Mouse (Mus musculus) neural tube, embryonic 14.5 days (tissue): ENCODE results near the gene Ascl2. TPM values are rescaled to one million over a fixed set of nuclear protein-coding genes. Genes with fewer than 3 reads are reported as not detected.

Source experiments
- ATAC-seq: fragments of 200-750 bp; cut with Nextera tagmentation; 2 replicates; pipeline ENCODE4 v1.8.0; 2017; ENCODE audit warnings: low read depth, mild to moderate bottlenecking, moderate TSS enrichment, moderate library complexity
- H3K27ac ChIP-seq: fragments of 300-500 bp; sonication (generic); 2 replicates; pipeline ENCODE4 v1.5.1; 2014; ENCODE audit warnings: low read depth, mild to moderate bottlenecking, control low read depth, low read length, moderate library complexity, mixed read lengths
- H3K27me3 ChIP-seq: fragments of 300-500 bp; sonication (generic); 2 replicates; pipeline ENCODE4 v1.6.1; 2014; ENCODE audit warnings: low read length; ENCODE audit not compliant: control insufficient read depth, insufficient read depth
- H3K36me3 ChIP-seq: fragments of 300-500 bp; sonication (generic); 2 replicates; pipeline ENCODE4 v1.6.1; 2014; ENCODE audit warnings: low read length, mixed read lengths; ENCODE audit not compliant: control insufficient read depth, insufficient read depth
- H3K4me1 ChIP-seq: fragments of 300-500 bp; sonication (generic); 2 replicates; pipeline ENCODE4 v1.6.1; 2014; ENCODE audit warnings: low read length; ENCODE audit not compliant: control insufficient read depth, insufficient read depth
- H3K4me2 ChIP-seq: fragments of 300-500 bp; sonication (generic); 2 replicates; pipeline ENCODE4 v1.6.1; 2014; ENCODE audit warnings: mild to moderate bottlenecking, low read depth, low read length, control low read depth
- H3K4me3 ChIP-seq: fragments of 300-500 bp; sonication (generic); 2 replicates; pipeline ENCODE4 v1.5.1; 2014; ENCODE audit warnings: low read depth, low read length, control low read depth, mixed read lengths
- H3K9ac ChIP-seq: fragments of 300-500 bp; sonication (generic); replicated peaks from 2 replicates; pipeline ENCODE4 v1.6.1; 2014; ENCODE audit warnings: low read depth, mild to moderate bottlenecking, control low read depth, low read length, mixed read lengths
- H3K9me3 ChIP-seq: fragments of 300-500 bp; sonication (generic); 2 replicates; pipeline ENCODE4 v1.6.1; 2016; ENCODE audit warnings: low read length; ENCODE audit not compliant: control insufficient read depth
- WGBS: fragments of 180-500 bp; shearing (Covaris S2); extraction: QIAGEN DNeasy Blood & Tissue Kit; methylation state at CpG from one replicate; pipeline ENCODE4 v1.1.7; 2014; 5-methylcytosine and 5-hydroxymethylcytosine counted together
- polyA plus RNA-seq: library from polyadenylated mRNA; unstranded; fragments of >200 nt; fragmentation: Nextera tagmentation; extraction: Ambion mirVana; gene quantifications from 2 replicates; pipeline ENCODE4 v1.2.1, GENCODE M21; 2014

Gene Ascl2
- polyA plus RNA-seq, 1 experiment from 2014 or later, result 0.46 TPM

- peak; percentile 74; the same call in 1 of the 2 replicates for ATAC-seq
- under 1% methylated on average over 89 of the region's 90 CpGs for WGBS
- Histone ChIP-seq H3K4me3 (peak overlapping the region; percentile 33), H3K27ac (no peak overlapping the region), H3K9ac (peak overlapping the region; percentile 4; the same call in 1 of the 2 replicates), H3K27me3 (peaks cover 52% of the 10 kb centered on the region), H3K36me3 (no peaks in the 10 kb centered on the region), H3K4me1 (peaks cover 11% of the 10 kb centered on the region), H3K4me2 (peak overlapping the region; percentile 73), H3K9me3 (no peaks in the 10 kb centered on the region)
These were observed 918 bp downstream of the Ascl2 start for GRCm38 (mm10) chr7:142967884-142968808.

GRCm38 (mm10) chr7:142967414-142967883 is 1.6 kb downstream of the Ascl2 start:
- peak; percentile 19; the same call in 1 of the 2 replicates for ATAC-seq
- Histone ChIP-seq H3K4me2 (peak overlapping the region; percentile 73), H3K4me1 (peaks cover 11% of the 10 kb centered on the region), H3K27ac (no peak overlapping the region), H3K27me3 (peaks cover 52% of the 10 kb centered on the region), H3K36me3 (no peaks in the 10 kb centered on the region), H3K4me3 (peak overlapping the region; percentile 33), H3K9me3 (no peaks in the 10 kb centered on the region), H3K9ac (peak overlapping the region; percentile 4; the same call in 1 of the 2 replicates)
- WGBS, result under 1% methylated on average over 36 of the region's 36 CpGs

GRCm38 (mm10) chr7:142959752-142960151 is 9.3 kb downstream of the Ascl2 start:
- Histone ChIP-seq H3K4me3 (no peak overlapping the region), H3K9ac (no peak overlapping the region), H3K27me3 (no peaks in the 10 kb centered on the region), H3K4me2 (no peak overlapping the region), H3K27ac (no peak overlapping the region), H3K9me3 (no peaks in the 10 kb centered on the region), H3K4me1 (no peaks in the 10 kb centered on the region), H3K36me3 (no peaks in the 10 kb centered on the region)
- ATAC-seq, result no peak
- 55% methylated on average over 4 of the region's 4 CpGs for WGBS

- no peak overlapping the region for H3K4me3 ChIP-seq
- H3K27ac ChIP-seq, result no peak overlapping the region
- no peaks in the 10 kb centered on the region for H3K4me1 ChIP-seq
- 100% methylated on average over 1 of the region's 1 CpGs for WGBS
- H3K4me2 ChIP-seq, result no peak overlapping the region
- no peaks in the 10 kb centered on the region for H3K36me3 ChIP-seq
- H3K27me3 ChIP-seq, result no peaks in the 10 kb centered on the region
- no peaks in the 10 kb centered on the region for H3K9me3 ChIP-seq
- no peak for ATAC-seq
- H3K9ac ChIP-seq, result no peak overlapping the region
These were observed 10.2 kb downstream of the Ascl2 start for GRCm38 (mm10) chr7:142958817-142959216.

GRCm38 (mm10) chr7:142956018-142956417 is 13.0 kb downstream of the Ascl2 start:
- Histone ChIP-seq H3K27ac (no peak overlapping the region), H3K9me3 (no peaks in the 10 kb centered on the region), H3K36me3 (no peaks in the 10 kb centered on the region), H3K4me3 (no peak overlapping the region), H3K27me3 (no peaks in the 10 kb centered on the region), H3K9ac (no peak overlapping the region), H3K4me2 (no peak overlapping the region), H3K4me1 (no peaks in the 10 kb centered on the region)
- no peak for ATAC-seq
- WGBS, result 85% methylated on average over 2 of the region's 2 CpGs

- Histone ChIP-seq H3K27ac (no peak overlapping the region), H3K4me1 (no peaks in the 10 kb centered on the region), H3K9ac (no peak overlapping the region), H3K4me2 (no peak overlapping the region), H3K9me3 (no peaks in the 10 kb centered on the region), H3K36me3 (no peaks in the 10 kb centered on the region), H3K27me3 (no peaks in the 10 kb centered on the region), H3K4me3 (no peak overlapping the region)
- WGBS, result 32% methylated on average over 1 of the region's 1 CpGs
- no peak for ATAC-seq
These were observed 19.5 kb downstream of the Ascl2 start for GRCm38 (mm10) chr7:142949568-142949967.

- ATAC-seq, result no peak
- Histone ChIP-seq H3K9me3 (no peaks in the 10 kb centered on the region), H3K4me1 (no peaks in the 10 kb centered on the region), H3K4me2 (no peak overlapping the region), H3K9ac (no peak overlapping the region), H3K27me3 (no peaks in the 10 kb centered on the region), H3K4me3 (no peak overlapping the region), H3K27ac (no peak overlapping the region), H3K36me3 (no peaks in the 10 kb centered on the region)
These were observed 31.4 kb downstream of the Ascl2 start for GRCm38 (mm10) chr7:142937631-142938030.

GRCm38 (mm10) chr7:142935708-142936107 is 33.4 kb downstream of the Ascl2 start:
- H3K4me1 ChIP-seq, result no peaks in the 10 kb centered on the region
- no peak overlapping the region for H3K4me3 ChIP-seq
- no peak overlapping the region for H3K4me2 ChIP-seq
- no peak overlapping the region for H3K27ac ChIP-seq
- no peaks in the 10 kb centered on the region for H3K27me3 ChIP-seq
- ATAC-seq, result no peak
- 91% methylated on average over 14 of the region's 14 CpGs for WGBS
- H3K36me3 ChIP-seq, result no peaks in the 10 kb centered on the region
- H3K9ac ChIP-seq, result no peak overlapping the region
- H3K9me3 ChIP-seq, result no peaks in the 10 kb centered on the region

GRCm38 (mm10) chr7:142932469-142932868 is 36.6 kb downstream of the Ascl2 start:
- no peak for ATAC-seq
- H3K27me3 ChIP-seq, result no peaks in the 10 kb centered on the region
- H3K4me2 ChIP-seq, result no peak overlapping the region
- H3K4me1 ChIP-seq, result no peaks in the 10 kb centered on the region
- H3K9ac ChIP-seq, result no peak overlapping the region
- WGBS, result 62% methylated on average over 3 of the region's 3 CpGs
- no peaks in the 10 kb centered on the region for H3K9me3 ChIP-seq
- no peak overlapping the region for H3K27ac ChIP-seq
- no peak overlapping the region for H3K4me3 ChIP-seq
- H3K36me3 ChIP-seq, result no peaks in the 10 kb centered on the region
